Mouse (Mus musculus) splenic B cell, adult 2 months (primary cell): ENCODE measurements around the gene Cpne6.

Experiments
- DNase-seq: peaks from one replicate; pipeline ENCODE4 v3.0.0-alpha.2; 2011; ENCODE audit warnings: low read depth, low spot score
- H3K27me3 ChIP-seq: 2 replicates; pipeline ENCODE4 v1.6.1; 2012; ENCODE audit warnings: mild to moderate bottlenecking, low read length, moderate library complexity, mixed read lengths; ENCODE audit not compliant: control insufficient read depth, poor library complexity, insufficient read depth, severe bottlenecking
- H3K36me3 ChIP-seq: 2 replicates; pipeline ENCODE4 v1.6.1; 2012; ENCODE audit warnings: mild to moderate bottlenecking, low read length, moderate library complexity, mixed read lengths; ENCODE audit not compliant: control insufficient read depth, poor library complexity, insufficient read depth, severe bottlenecking

Gene Cpne6

GRCm38 (mm10) chr14:55555788-55556187 is 45.5 kb downstream of the Cpne6 start:
- DNase-seq: no peak
- H3K36me3 ChIP-seq: no peaks in the 10 kb centered on the region
- no peaks in the 10 kb centered on the region; the same call in 1 of the 2 replicates for H3K27me3 ChIP-seq

- no peaks in the 10 kb centered on the region for H3K36me3 ChIP-seq
- peak; percentile 92 for DNase-seq
- H3K27me3 ChIP-seq: no peaks in the 10 kb centered on the region; the same call in 1 of the 2 replicates
Observed at GRCm38 (mm10) chr14:55557003-55557402, 46.8 kb downstream of the Cpne6 start.

- Histone ChIP-seq H3K27me3 (no peaks in the 10 kb centered on the region; the same call in 1 of the 2 replicates), H3K36me3 (no peaks in the 10 kb centered on the region)
- no peak for DNase-seq
Observed at GRCm38 (mm10) chr14:55557587-55557986, 47.3 kb downstream of the Cpne6 start.

GRCm38 (mm10) chr14:55558740-55559448 is 48.6 kb downstream of the Cpne6 start:
- Histone ChIP-seq H3K27me3 (no peaks in the 10 kb centered on the region; the same call in 1 of the 2 replicates), H3K36me3 (peaks cover 6% of the 10 kb centered on the region; the same call in 1 of the 2 replicates)
- no peak for DNase-seq

GRCm38 (mm10) chr14:55559799-55560201 is 49.6 kb downstream of the Cpne6 start, which contains the start of gene Dcaf11:
Dcaf11 (plus strand) TSS chr14:55560006.
- DNase-seq: peak; percentile 93
- Histone ChIP-seq H3K36me3 (peaks cover 10% of the 10 kb centered on the region; the same call in 1 of the 2 replicates), H3K27me3 (no peaks in the 10 kb centered on the region; the same call in 1 of the 2 replicates)

- Histone ChIP-seq H3K27me3 (no peaks in the 10 kb centered on the region; the same call in 1 of the 2 replicates), H3K36me3 (peaks cover 13% of the 10 kb centered on the region)
- DNase-seq: peak; percentile 99
Observed at GRCm38 (mm10) chr14:55560202-55561073, 50.2 kb downstream of the Cpne6 start, which contains the start of gene A730061H03Rik. A730061H03Rik (minus strand) TSS chr14:55560406.

- peaks cover 13% of the 10 kb centered on the region for H3K36me3 ChIP-seq
- no peaks in the 10 kb centered on the region; the same call in 1 of the 2 replicates for H3K27me3 ChIP-seq
- DNase-seq: no peak
Observed at GRCm38 (mm10) chr14:55561860-55562259, 51.6 kb downstream of the Cpne6 start.

- no peaks in the 10 kb centered on the region; the same call in 1 of the 2 replicates for H3K27me3 ChIP-seq
- H3K36me3 ChIP-seq: peaks cover 13% of the 10 kb centered on the region
- DNase-seq: no peak
Observed at GRCm38 (mm10) chr14:55563249-55563648, 53.0 kb downstream of the Cpne6 start.

GRCm38 (mm10) chr14:55565748-55566147 is 55.5 kb downstream of the Cpne6 start:
- H3K27me3 ChIP-seq: no peaks in the 10 kb centered on the region
- peaks cover 21% of the 10 kb centered on the region for H3K36me3 ChIP-seq
- DNase-seq: no peak
